Mouse (Mus musculus): ENCODE results near the gene Sar1a. TPM values are rescaled to one million over a fixed set of nuclear protein-coding genes. Genes with fewer than 3 reads are reported as not detected.
A peak's percentile ranks its signal among the peaks of the same experiment; 100 is the strongest.

The Sar1a gene
- 224 and 244 TPM in 2 replicates for polyA plus RNA-seq (2015; fragmentation: Nextera tagmentation; extraction: Ambion mirVana)

GRCm38 (mm10) chr10:61680015-61680913 lies at the start of gene Sar1a:
TSS of gene Sar1a (plus strand) at chr10:61680299.
- Histone ChIP-seq H3K4me3 (replicated peaks; ENCODE audit: low read length) (peak within 1 kb of the TSS; percentile 67), H3K27me3 (replicated peaks; ENCODE audit: control insufficient read depth, insufficient read depth, low read length) (no peaks in the 10 kb centered on the region), H3K9me3 (ENCODE audit: control insufficient read depth, low read length) (no peaks in the 10 kb centered on the region), H3K9ac (replicated peaks; ENCODE audit: low read depth, low read length) (peak within 1 kb of the TSS; percentile 82), H3K27ac (ENCODE audit: low read length) (peak within 1 kb of the TSS; percentile 64), H3K4me1 (replicated peaks; ENCODE audit: control insufficient read depth, insufficient read depth, low read length) (peaks cover 11% of the 10 kb centered on the region), H3K36me3 (ENCODE audit: control insufficient read depth, insufficient read depth) (peaks cover 4% of the 10 kb centered on the region; the same call in 1 of the 2 replicates), H3K4me2 (ENCODE audit: low read length) (peak within 1 kb of the TSS; percentile 68)
- WGBS: under 1% methylated on average over 72 of the region's 84 CpGs
- peak; percentile 100 for ATAC-seq

DNA sequence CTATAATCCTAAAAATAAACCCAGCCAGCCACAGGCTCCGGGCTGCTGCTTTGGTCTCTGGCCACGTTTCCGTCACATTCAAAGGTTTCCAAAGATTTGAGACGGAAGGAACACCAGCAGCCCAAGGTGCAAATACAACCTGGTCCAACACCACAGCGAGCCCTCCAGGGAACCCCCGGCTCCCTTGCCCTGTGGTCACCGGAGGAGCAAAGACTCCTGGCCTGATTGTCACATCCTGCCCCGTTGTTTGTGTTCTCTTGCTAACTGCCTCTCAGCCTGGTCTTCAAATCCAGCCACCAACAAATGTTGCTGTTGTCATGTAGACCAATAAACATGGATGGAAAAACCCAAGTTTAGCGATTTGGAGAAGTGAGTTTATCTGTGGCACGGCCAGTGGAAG lies 47.7 kb upstream of the Sar1a start:
- WGBS: 89% methylated on average over 10 of the region's 10 CpGs
- Histone ChIP-seq H3K27me3 (replicated peaks; ENCODE audit: control insufficient read depth, insufficient read depth, low read length) (no peaks in the 10 kb centered on the region), H3K9me3 (ENCODE audit: control insufficient read depth, low read length) (no peaks in the 10 kb centered on the region), H3K4me1 (replicated peaks; ENCODE audit: control insufficient read depth, insufficient read depth, low read length) (no peaks in the 10 kb centered on the region), H3K4me2 (ENCODE audit: low read length) (no peak overlapping the region), H3K4me3 (replicated peaks; ENCODE audit: low read length) (no peak overlapping the region), H3K36me3 (ENCODE audit: control insufficient read depth, insufficient read depth) (no peaks in the 10 kb centered on the region), H3K9ac (replicated peaks; ENCODE audit: low read depth, low read length) (no peak overlapping the region), H3K27ac (ENCODE audit: low read length) (no peak overlapping the region)
- no peak for ATAC-seq

- WGBS: 82% methylated on average over 7 of the region's 7 CpGs
- Histone ChIP-seq H3K27ac (ENCODE audit: low read length) (no peak overlapping the region), H3K4me3 (replicated peaks; ENCODE audit: low read length) (no peak overlapping the region), H3K4me2 (ENCODE audit: low read length) (no peak overlapping the region), H3K9ac (replicated peaks; ENCODE audit: low read depth, low read length) (no peak overlapping the region), H3K4me1 (replicated peaks; ENCODE audit: control insufficient read depth, insufficient read depth, low read length) (no peaks in the 10 kb centered on the region), H3K27me3 (replicated peaks; ENCODE audit: control insufficient read depth, insufficient read depth, low read length) (no peaks in the 10 kb centered on the region), H3K9me3 (ENCODE audit: control insufficient read depth, low read length) (no peaks in the 10 kb centered on the region), H3K36me3 (ENCODE audit: control insufficient read depth, insufficient read depth) (no peaks in the 10 kb centered on the region)
- no peak for ATAC-seq
Measured at GRCm38 (mm10) chr10:61637055-61637454, 43.0 kb upstream of the Sar1a start.

DNA sequence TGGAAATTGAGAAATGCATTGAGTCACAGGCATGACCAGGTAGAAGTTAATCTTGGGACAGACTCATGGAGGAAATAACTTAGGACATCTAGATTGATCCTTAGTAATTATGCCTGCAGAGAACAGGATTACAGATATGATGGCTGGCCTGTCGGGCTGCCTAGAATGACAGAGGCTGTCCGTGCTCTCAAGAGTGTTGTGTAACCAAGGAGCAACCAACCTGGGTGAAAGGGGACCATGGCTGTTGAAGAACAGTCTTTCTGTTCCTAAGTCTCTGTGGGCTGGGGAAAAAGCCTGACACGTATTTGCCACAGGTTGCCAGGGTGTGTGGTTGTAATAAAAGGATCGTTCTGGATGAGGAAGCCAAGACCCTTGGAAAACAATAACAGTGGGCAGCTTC lies 39.7 kb upstream of the Sar1a start:
- H3K27ac ChIP-seq (ENCODE audit: low read length): no peak overlapping the region
- no peaks in the 10 kb centered on the region for H3K27me3 ChIP-seq (replicated peaks; ENCODE audit: control insufficient read depth, insufficient read depth, low read length)
- ATAC-seq: no peak
- H3K36me3 ChIP-seq (ENCODE audit: control insufficient read depth, insufficient read depth): no peaks in the 10 kb centered on the region
- H3K4me2 ChIP-seq (ENCODE audit: low read length): no peak overlapping the region
- no peak overlapping the region for H3K4me3 ChIP-seq (replicated peaks; ENCODE audit: low read length)
- H3K4me1 ChIP-seq (replicated peaks; ENCODE audit: control insufficient read depth, insufficient read depth, low read length): no peaks in the 10 kb centered on the region
- no peaks in the 10 kb centered on the region for H3K9me3 ChIP-seq (ENCODE audit: control insufficient read depth, low read length)
- 75% methylated on average over 4 of the region's 4 CpGs for WGBS
- H3K9ac ChIP-seq (replicated peaks; ENCODE audit: low read depth, low read length): no peak overlapping the region

- H3K4me1 ChIP-seq (replicated peaks; ENCODE audit: control insufficient read depth, insufficient read depth, low read length): peaks cover 11% of the 10 kb centered on the region
Measured at GRCm38 (mm10) chr10:61646557-61646956, 33.5 kb upstream of the Sar1a start.

GRCm38 (mm10) chr10:61647790-61648736 lies 32.0 kb upstream of the Sar1a start, which contains the start of gene Ppa1:
TSS of gene Ppa1 (plus strand) at chr10:61648552.
- peak; percentile 99 for ATAC-seq
- Histone ChIP-seq H3K9ac (replicated peaks; ENCODE audit: low read depth, low read length) (peak within 1 kb of the TSS; percentile 83), H3K27me3 (replicated peaks; ENCODE audit: control insufficient read depth, insufficient read depth, low read length) (no peaks in the 10 kb centered on the region), H3K4me3 (replicated peaks; ENCODE audit: low read length) (peak within 1 kb of the TSS; percentile 80), H3K4me2 (ENCODE audit: low read length) (peak within 1 kb of the TSS; percentile 84), H3K9me3 (ENCODE audit: control insufficient read depth, low read length) (no peaks in the 10 kb centered on the region), H3K36me3 (ENCODE audit: control insufficient read depth, insufficient read depth) (0 out of 2 replicates have a peak, but pooled peaks cover 3% of the 10 kb centered on the region), H3K4me1 (replicated peaks; ENCODE audit: control insufficient read depth, insufficient read depth, low read length) (peaks cover 11% of the 10 kb centered on the region), H3K27ac (ENCODE audit: low read length) (peak within 1 kb of the TSS; percentile 67)
- WGBS: 2% methylated on average over 49 of the region's 50 CpGs

More at GRCm38 (mm10) chr10:61646557-61646956, 33.5 kb upstream of the Sar1a start:
- 73% methylated on average over 7 of the region's 7 CpGs for WGBS
- Histone ChIP-seq H3K27ac (ENCODE audit: low read length) (no peak overlapping the region), H3K27me3 (replicated peaks; ENCODE audit: control insufficient read depth, insufficient read depth, low read length) (no peaks in the 10 kb centered on the region), H3K9ac (replicated peaks; ENCODE audit: low read depth, low read length) (no peak overlapping the region), H3K36me3 (ENCODE audit: control insufficient read depth, insufficient read depth) (no peaks in the 10 kb centered on the region), H3K4me2 (ENCODE audit: low read length) (no peak overlapping the region), H3K9me3 (ENCODE audit: control insufficient read depth, low read length) (no peaks in the 10 kb centered on the region), H3K4me3 (replicated peaks; ENCODE audit: low read length) (no peak overlapping the region)
- no peak for ATAC-seq

DNA sequence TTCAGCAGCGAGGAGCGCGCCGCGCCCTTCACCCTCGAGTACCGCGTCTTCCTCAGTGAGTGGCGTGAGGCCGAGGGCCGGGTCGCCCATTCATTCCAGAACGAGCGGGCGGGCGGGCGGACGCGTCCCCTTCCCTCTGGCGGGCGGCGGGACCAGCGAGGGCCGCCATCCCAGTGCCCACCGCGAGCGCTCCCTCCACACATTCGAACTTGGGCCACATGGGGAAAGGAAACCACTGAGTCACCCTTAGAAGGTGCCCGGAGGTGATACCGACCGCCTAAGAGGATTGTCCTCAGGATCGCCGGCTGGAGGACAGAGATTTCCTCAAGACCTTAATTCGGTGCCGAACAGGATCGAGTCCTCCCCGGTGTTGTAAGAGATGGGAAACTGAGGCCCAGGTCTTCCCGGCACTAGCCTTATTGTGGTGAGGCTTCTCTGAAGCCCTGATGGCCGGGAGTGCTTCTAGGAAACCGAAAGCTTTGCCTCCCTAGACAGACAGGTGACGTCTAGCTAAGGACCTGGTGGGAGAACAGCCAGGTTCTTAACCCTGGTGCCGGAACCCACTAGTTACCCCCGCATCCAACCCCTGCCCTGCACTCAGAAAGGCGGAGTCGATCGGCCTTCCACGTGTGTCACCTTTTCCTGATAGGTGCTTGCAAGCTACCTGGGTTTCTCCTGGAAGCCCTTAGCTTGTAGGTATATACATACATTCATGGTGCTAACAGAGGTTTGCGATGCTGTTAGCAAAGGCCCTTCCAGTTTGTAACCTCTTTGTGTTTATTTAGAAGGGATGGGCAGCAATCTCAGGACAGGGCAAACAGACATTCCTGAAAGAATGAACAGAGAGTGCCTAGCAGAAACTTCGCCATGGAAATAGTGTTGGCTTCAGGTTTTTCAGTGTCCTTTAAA lies 31.1 kb upstream of the Sar1a start:
- Histone ChIP-seq H3K9ac (replicated peaks; ENCODE audit: low read depth, low read length) (peak overlapping the region; percentile 83), H3K4me3 (replicated peaks; ENCODE audit: low read length) (peak overlapping the region; percentile 80), H3K4me2 (ENCODE audit: low read length) (peak overlapping the region; percentile 68), H3K27me3 (replicated peaks; ENCODE audit: control insufficient read depth, insufficient read depth, low read length) (no peaks in the 10 kb centered on the region), H3K27ac (ENCODE audit: low read length) (peak overlapping the region; percentile 67), H3K4me1 (replicated peaks; ENCODE audit: control insufficient read depth, insufficient read depth, low read length) (peaks cover 11% of the 10 kb centered on the region), H3K9me3 (ENCODE audit: control insufficient read depth, low read length) (no peaks in the 10 kb centered on the region), H3K36me3 (ENCODE audit: control insufficient read depth, insufficient read depth) (0 out of 2 replicates have a peak, but pooled peaks cover 3% of the 10 kb centered on the region)
- WGBS: 1% methylated on average over 48 of the region's 49 CpGs
- ATAC-seq: peak; percentile 62

DNA sequence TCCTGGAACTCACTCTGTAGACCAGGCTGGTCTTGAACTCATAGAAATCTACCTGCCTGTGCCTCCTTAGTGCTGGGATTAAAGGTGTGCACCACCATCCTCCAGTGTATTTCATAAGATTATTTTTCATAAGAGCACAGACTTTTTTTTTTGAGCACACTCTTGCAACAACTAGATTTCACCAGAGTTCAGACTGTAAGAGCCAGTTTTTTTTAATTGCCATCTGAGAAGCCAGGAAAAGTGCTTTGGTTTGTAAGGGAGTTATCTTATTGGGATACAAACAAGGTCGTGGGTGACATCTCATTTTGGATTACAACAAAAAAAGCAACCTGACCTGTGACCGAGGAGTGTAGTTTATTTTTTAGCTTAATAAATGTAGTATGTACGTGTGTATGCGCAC lies 26.0 kb upstream of the Sar1a start:
- 95% methylated on average over 4 of the region's 4 CpGs for WGBS
- ATAC-seq: no peak
- H3K27me3 ChIP-seq (replicated peaks; ENCODE audit: control insufficient read depth, insufficient read depth, low read length): no peaks in the 10 kb centered on the region
- H3K4me2 ChIP-seq (ENCODE audit: low read length): no peak overlapping the region
- no peaks in the 10 kb centered on the region for H3K9me3 ChIP-seq (ENCODE audit: control insufficient read depth, low read length)
- H3K9ac ChIP-seq (replicated peaks; ENCODE audit: low read depth, low read length): no peak overlapping the region
- peaks cover 5% of the 10 kb centered on the region for H3K4me1 ChIP-seq (replicated peaks; ENCODE audit: control insufficient read depth, insufficient read depth, low read length)
- peaks cover 7% of the 10 kb centered on the region; the same call in 1 of the 2 replicates for H3K36me3 ChIP-seq (ENCODE audit: control insufficient read depth, insufficient read depth)
- no peak overlapping the region for H3K4me3 ChIP-seq (replicated peaks; ENCODE audit: low read length)
- no peak overlapping the region for H3K27ac ChIP-seq (ENCODE audit: low read length)
